Mouse (Mus musculus) kidney, postnatal 36 days (tissue): ENCODE measurements around the gene Traf3ip2.
A peak's percentile ranks its signal among the peaks of the same experiment; 100 is the strongest.

ENCODE experiments used
- DNase-seq, 2 experiments: peaks; one replicate each; pipeline ENCODE4 v3.0.0; 2021 to 2022; ENCODE audit warnings: mixed read lengths in 2 of 2

The Traf3ip2 gene

GRCm38 (mm10) chr10:39612633-39612988 lies at the start of gene Traf3ip2:
Traf3ip2 (plus strand) TSS chr10:39612934.
- DNase-seq = no peak

- no peak for DNase-seq
Observed at GRCm38 (mm10) chr10:39563552-39564223, 49.0 kb upstream of the Traf3ip2 start.

DNA sequence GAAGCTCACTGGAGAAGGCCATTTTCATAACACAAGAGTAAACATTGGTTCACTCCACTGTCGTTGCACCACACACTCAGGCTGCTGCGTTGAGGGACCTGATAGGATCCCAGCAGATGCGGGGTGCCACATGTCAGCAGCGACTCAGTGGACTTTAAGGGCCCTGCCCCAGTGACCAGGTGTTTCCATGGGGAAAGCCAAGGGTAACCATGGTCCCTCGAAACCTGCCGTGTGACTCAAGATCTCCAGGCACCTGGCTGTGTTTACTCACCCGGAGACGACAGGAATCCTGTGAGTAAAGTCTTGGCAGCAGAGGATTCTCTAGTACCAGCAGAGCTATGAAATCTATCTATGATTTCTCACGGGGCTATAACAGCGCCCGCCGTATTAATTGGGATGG lies 45.8 kb upstream of the Traf3ip2 start:
- DNase-seq = no peak

DNA sequence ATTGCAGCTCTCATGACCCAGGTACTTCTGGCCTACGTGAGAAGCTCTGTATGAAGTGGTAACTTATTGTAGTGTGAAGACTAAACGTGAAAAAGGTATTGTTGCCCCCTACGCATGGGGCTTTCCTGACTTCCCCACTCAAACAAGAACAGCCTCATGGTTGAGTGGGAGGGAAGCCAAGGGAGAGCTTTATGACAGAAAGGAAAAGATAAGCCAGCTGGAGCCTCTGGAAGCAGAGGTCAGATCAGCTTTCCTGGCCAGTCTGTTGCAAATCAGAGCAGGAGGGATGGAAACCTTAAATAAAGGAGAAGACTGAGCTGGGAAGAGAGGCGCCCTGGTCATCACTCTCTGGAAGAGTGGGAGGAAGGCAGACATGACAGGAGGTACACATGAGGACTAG lies 43.7 kb upstream of the Traf3ip2 start:
- DNase-seq = no peak

GRCm38 (mm10) chr10:39571011-39571410 lies 41.7 kb upstream of the Traf3ip2 start:
- no peak for DNase-seq

GRCm38 (mm10) chr10:39572050-39572671 lies 40.6 kb upstream of the Traf3ip2 start:
- DNase-seq = no peak

DNA sequence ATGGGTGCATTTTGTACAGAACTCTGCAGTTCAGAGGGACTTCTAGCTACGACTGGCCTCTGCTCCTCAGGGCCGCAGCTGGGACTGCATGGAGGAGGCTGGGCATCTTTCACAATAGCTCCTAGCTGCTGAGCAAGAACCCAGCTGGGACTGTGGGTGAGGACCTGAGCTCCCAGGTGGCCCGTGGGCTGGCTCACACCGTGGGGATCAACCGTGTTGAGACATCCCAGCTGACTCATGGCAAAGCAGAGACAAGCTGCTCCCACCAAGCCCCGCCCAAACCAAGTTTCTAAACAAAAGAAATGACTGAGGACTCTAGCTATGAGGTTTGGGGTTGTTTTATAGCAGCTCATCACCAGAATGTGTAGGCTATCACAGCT lies 40.1 kb upstream of the Traf3ip2 start:
- DNase-seq = no peak

DNA sequence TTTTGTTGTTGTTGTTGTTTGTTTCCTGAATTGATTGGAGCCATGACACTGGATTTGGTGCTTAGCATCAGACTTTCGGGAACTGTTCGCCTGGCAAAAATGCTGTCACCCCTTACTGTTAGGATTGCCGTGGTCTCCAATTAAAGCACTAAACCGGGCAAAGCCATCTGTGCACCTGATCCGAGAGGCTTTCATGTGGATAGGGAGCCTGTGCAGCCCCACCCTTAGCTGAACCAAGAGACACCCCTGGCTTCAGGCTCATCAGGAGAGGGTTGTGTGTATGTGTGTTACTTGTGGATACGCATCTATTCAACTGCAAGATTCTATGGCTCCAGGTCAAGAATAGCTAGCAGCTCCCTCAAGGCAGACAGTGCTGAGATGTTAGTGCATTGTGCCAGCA lies 36.3 kb upstream of the Traf3ip2 start:
- DNase-seq = no peak

DNA sequence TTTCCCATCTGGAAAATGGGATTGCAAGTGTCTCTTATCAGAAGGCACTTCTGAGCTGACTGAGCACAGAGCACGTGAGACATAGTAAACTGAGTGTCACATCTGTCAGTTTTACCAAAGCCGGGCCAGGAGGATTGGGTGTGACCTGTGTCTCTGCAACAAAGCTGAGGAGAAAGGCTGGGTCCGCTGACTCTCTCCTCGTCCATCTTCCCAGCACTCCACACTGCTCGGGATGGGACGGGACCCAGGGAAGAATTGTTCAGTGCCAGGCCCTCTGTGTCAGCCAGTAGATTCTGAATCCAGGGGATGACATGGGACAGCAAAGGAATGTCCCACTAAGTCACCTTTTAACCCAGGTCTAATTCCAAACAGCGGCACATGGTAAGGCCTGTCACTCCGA lies 32.3 kb upstream of the Traf3ip2 start:
- no peak for DNase-seq

DNA sequence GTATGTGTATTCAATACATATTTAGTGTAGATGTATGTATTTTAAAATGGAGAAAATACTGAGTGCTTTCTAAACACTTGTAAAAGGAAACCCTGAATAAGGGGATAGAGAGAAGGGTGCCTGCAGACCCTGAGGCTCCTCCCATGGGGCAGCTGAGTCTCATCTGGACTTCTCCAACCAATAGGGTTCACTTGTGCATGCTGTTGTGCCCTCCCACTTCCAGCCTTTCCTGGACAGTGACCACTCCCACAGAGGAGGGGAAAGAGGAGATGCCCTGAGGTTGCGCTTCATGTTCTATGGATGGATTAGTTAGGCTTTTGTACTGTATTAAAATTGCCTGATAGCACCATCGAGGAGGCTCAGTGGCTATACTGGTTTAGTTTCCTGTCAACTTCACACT lies 30.3 kb upstream of the Traf3ip2 start:
- DNase-seq = no peak

DNA sequence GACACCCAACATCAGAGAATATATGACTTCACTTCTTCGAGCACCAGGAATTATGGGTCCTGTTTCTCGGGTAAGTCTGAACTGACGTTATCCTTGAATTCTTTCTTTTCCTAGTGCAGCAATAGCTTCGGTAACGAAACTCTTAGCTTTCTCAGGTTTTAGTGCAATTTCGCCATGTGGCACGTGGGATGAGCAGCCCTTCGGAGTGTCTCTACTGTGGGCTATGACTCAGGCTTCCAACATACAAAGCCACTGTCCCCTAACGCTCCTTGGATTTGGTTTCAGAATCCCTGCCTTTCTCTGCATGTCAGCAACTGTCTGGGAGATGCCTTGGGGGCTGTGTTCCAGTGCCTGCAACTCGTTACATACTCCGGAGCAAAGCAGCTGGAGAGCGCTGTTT lies 29.0 kb upstream of the Traf3ip2 start:
- no peak for DNase-seq

DNA sequence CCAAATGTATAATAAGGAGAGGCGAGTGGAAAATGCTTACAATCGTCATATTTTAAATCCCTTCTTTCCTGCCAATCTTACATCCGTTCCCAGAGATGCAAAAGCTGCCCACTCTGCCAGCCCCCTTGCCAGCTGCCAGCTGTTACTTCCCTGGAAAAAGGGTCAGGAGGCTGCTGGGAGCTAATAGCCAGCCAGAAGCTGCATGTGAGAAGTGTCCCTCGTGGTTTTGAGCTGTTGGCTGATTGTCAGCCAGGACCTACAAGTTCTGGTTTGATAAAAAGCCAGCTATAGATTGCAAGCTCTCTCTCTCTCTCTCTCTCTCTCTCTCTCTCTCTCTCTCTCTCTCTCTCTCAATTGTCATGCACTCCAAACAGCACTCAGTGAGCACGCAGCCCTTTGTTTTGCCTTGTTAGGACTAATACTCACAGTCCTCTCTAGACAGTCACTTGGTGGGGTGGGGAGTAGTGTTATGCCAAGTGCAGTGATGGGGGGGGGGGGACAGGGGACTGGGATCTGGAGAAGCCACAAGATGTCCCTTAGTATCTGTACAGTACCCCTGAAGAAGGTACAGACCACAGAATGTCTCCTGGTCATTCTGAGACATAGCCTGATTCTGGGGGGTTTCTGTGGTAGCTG lies 25.3 kb upstream of the Traf3ip2 start:
- no peak for DNase-seq

- no peak for DNase-seq
Observed at GRCm38 (mm10) chr10:39587973-39588746, 24.6 kb upstream of the Traf3ip2 start.

- peak in 1 of 2 experiments; percentile 7 for DNase-seq
Observed at GRCm38 (mm10) chr10:39589765-39590546, 22.8 kb upstream of the Traf3ip2 start.

DNA sequence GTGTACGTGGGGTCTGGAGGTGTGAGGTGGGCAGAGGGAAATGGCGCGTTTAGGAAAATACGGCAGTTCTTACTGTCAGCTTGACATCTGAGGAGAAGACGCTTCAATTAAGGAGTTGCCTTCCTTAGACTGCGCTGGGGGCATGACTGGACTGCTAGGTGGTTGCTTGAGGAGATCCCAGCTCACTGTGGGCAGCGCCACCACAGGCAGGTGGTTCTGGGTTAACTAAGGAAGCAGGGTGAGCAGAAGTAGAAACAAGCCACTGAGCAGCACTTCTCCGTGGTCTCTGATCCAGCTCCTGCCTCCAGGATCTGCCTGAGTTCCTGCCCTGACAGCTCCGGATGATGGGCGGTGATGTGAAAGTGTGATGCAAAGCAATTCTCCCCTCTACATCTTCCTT lies 22.1 kb upstream of the Traf3ip2 start:
- peak in 1 of 2 experiments; percentile 6 for DNase-seq

- no peak for DNase-seq
Observed at GRCm38 (mm10) chr10:39592501-39592900, 20.2 kb upstream of the Traf3ip2 start.

DNA sequence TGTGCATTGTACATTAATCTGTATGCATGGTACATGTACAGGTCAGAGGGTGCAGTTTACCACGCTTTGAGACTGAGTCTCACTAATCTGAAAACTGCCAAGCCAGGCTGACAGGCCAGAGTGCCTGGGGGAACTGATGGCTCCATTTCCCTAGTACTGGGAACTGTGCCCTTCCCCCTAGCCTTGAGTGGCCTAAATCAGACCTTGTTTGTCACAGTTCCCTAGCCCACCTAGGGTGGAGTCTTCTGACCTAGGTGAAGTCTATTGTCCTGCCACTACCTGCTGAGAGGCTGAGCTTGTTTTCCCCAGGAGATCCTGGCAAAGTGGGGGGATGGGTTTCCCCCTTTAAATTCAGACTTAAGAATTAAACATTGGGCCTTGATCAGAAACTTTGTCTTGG lies 18.0 kb upstream of the Traf3ip2 start:
- DNase-seq = no peak

DNA sequence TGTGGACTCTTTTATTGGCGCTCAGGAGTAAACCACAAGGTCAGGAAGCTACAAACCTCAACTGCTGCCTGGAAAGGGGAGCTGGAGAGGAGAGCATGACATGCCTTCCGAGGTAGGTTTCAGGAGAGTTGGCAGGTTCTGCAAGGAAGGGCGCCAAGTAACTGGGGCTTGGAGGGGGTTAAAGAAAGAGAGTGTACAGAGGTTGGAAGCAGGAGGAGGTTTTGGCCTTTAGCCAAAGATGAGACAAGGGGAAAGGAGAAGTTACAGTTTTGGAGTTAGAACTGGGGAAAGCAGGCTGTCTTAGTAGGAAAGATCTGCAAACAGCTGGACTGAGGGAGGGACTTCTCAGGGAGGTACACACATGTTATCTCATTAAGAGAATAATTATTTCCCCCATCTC lies 16.9 kb upstream of the Traf3ip2 start:
- no peak for DNase-seq

GRCm38 (mm10) chr10:39597116-39597791 lies 15.5 kb upstream of the Traf3ip2 start:
- DNase-seq = no peak

GRCm38 (mm10) chr10:39597792-39598183 lies 14.9 kb upstream of the Traf3ip2 start:
- no peak for DNase-seq

GRCm38 (mm10) chr10:39599601-39600000 lies 13.1 kb upstream of the Traf3ip2 start:
- no peak for DNase-seq

- no peak for DNase-seq
Observed at GRCm38 (mm10) chr10:39600115-39600514, 12.6 kb upstream of the Traf3ip2 start.
